Mouse (Mus musculus): Measurements from ENCODE around the gene Gga1.

DNA sequence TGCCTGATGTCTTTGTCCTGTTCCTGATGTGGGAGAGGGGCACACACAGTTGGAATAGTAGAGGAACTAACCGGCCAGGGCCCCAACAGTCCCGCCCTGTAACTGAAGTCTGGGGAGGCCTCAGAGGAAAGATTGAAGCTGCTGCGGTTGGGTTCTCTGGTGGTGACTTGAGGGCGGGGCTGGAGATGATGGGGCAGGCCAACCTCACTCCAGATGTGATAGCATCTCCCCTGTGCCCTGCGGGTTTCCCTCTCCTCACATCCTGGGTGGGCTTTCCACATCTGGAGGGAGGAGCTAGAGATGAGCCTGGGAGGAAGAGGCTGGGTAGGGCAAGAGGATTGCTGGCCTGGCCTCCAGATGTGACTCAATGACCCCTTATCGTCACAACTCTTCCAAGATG is 46.6 kb downstream of the Gga1 start:
- TF ChIP-seq POLR2A (IDR thresholded peaks at IDR 0.05; ENCODE audit: insufficient read depth, low read length) (no peak), CTCF (IDR thresholded peaks at IDR 0.05; ENCODE audit: low read depth, low read length) (no peak), EP300 (IDR thresholded peaks at IDR 0.05; ENCODE audit: insufficient read depth, low read depth, low read length) (no peak)

All from ES-Bruce4 (cell line).